Mouse (Mus musculus) urinary bladder, postnatal 14 days (tissue): ENCODE measurements around the gene Igfals.

ENCODE experiments used
- DNase-seq: peaks from one replicate; pipeline ENCODE4 v3.0.0; 2021; ENCODE audit warnings: low spot score

Gene Igfals

DNA sequence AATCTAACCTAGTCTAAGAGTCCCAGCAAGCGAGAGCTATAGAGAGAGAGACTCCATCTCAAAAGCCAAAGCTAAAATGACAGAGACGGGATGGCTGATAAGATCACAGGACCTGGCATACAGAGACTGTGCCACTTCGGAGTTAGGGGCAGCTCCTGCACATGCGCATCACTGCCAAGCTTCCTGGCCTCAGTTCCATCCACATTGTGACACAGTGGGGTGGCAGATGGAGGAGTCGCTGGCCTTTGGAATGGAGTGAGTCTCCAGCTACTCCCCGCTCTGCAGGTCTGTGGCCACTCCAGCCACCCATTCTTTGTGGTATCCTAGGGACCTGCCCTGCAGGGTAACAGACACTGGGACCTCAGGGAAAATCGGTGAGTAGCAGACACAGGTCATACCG is at the start of gene Igfals:
TSS of gene Igfals (plus strand) at position 222 of the 400 bp plus-strand sequence.
- DNase-seq = no peak

DNA sequence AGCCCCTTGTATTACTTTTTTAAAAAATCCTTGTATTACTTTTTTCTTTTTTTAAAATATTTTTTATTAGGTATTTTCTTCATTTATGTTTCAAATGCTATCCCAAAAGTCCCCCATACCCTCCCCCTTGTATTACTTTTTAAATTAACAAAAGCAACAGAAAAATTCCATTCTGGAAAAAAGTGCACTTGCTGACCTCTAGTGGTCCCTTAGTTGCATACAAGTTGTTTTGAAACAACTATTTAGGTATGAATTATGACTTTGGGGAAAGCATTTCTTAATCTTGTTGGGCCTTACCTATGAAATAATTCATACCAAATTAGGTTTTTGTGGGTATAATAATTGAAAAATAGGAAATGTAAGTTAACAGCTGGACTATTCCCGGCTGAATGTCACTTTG is 48.3 kb upstream of the Igfals start:
- no peak for DNase-seq

DNA sequence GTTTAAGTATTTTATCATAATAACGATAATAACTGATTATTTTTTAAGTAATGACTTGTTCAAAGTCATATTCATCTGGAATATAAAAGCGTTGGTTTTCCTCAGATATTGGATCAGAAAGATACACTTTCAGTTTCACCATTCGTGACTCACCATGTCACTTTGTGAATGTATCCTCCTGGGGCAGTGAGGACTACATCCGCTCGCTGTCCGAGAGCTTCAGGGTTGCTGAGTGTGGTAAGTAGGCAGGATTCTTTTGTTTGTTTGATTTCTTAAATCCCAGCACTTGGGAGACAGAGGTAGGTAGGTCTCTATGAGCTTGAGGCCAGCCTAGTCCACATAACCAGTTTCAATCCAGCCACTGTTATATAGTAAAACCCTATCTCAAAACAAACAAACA is 47.6 kb upstream of the Igfals start:
- DNase-seq = no peak

DNA sequence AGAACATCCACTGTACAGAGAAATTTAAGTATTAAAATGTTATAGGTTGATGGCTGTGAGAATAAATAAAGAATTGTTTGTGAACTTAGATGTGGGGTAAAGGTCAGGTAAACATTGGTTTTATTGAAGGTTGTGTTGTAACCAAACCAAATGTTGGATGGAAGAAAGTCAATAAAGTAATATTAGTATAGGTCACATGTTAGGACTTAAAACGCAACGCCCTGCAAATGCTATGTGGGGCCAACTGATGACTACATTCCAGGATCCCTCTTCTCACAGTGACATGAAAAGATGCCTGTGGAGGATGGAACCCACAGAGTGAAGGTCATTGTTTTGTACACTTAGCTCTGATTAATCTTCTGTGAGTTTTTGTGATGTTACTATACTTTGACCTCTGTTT is 46.3 kb upstream of the Igfals start:
- DNase-seq = no peak

DNA sequence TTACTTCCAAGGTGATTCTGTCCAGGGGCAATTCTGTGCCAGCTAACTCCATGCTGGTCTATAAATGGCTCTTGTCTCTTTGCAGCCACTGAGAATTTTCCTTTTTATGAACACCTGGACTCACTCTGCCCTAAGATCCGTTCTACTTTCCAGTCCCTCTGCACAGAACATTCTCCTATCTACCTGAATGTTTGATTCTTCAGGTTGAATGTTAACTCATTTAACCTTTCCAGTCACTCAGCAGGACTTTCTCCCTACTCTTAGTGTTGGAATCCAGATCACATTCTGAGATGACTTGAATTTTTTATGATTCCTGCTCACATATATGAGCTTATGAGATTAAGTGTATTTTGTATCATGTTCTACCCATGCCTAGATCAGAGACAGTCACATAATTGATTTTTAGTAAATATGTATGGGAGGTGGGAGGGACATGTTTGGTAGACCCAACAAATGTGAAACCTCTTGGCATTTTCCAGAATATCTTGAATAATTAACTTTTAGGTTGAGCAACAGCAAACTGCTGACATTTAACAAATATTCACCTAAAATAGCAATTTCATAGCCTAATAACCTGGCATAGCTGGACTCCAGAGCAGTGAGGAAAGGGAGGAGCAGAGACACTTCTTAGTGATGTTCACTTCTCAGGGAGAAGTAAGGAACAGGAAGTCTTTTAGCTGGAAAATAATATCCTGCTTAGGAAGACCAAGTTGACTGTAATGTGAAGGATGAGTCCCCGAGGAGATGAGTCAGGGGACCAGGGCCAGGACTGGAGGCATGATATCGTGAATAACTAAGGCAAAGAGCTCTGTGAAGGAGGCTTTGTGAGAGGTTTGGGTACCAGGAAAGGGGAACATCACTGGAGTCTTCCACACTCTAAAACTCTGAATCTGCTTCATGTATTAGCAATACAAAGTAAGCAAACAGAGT is 44.2 kb upstream of the Igfals start:
- no peak for DNase-seq

DNA sequence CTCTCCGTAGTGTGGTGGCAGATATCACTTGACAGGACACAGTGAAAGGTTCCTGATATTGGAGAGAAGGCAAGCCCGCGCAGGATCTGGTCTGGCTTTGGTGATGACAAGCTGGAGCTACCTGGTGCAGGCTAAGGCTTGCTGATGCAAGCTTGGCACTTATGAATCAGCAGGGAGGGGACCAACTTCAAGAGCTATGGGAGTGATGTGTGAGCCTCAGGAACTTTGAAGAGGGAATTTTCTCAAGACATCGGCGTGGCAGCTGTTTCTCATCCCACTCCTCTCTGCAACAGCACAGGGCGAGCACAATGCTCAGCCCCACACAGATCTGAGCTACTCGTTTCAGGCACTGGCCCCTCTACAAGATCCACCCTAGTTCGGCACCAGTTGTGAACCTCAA is 26.0 kb upstream of the Igfals start, which contains the start of gene Hagh:
TSS of gene Hagh (plus strand) at position 302 of the 400 bp plus-strand sequence.
- peak; percentile 69 for DNase-seq

DNA sequence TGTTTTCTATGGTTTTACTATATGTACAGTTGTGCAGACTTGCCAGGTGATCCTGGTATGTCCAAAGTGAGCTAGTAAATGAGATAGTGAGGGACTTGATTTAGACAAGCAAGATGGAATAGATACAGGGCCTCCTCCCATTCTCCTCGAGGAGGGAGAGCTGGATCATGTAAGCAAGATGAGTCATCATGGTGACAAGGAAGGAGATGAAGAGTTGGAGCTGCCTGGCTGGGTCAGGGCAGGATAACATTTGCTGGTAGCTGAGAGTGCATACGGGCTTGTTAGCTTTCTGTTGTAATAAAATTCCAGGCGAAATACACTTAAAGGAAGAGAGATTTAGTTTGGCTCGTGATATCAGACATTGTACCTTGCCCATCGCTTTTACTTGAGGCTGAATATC is 25.5 kb upstream of the Igfals start:
- DNase-seq = no peak

DNA sequence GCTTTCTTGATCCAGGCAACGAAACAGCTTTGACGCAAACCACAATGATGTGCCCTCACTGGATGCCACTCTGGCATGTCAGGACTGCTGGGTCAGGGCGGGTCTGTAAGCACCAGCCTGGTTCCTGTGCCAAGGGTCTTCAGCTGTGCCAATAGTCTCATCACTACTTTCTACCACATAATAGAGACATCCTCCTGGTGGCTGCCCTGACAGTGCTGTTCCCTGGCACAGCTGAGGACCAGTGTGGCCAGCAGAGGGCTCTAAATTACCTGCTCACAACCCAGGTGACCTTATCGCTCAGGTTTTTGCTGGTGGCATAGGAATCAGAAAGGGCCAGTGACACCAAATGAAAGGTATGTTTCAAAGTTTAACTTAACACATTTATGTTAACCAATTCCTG is 24.7 kb upstream of the Igfals start:
- peak; percentile 46 for DNase-seq

DNA sequence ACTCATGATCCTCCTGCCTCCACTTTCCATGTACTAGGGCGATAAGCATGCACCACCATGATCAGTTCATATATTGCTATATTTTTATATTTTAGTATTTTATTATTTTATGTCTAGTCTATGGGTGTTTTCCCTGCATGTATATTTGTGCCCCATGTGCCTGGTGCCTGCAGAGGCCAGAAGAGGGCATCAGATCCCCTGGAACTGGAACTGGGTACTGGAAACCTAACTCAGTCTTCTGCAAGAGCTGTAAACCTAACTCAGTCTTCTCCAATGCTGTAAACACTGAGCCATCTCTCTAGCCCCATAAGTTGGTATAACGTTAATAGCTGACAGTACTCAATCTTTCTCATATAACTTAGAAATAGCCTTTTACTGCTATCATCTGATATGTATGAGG is 23.2 kb upstream of the Igfals start:
- DNase-seq = no peak

DNA sequence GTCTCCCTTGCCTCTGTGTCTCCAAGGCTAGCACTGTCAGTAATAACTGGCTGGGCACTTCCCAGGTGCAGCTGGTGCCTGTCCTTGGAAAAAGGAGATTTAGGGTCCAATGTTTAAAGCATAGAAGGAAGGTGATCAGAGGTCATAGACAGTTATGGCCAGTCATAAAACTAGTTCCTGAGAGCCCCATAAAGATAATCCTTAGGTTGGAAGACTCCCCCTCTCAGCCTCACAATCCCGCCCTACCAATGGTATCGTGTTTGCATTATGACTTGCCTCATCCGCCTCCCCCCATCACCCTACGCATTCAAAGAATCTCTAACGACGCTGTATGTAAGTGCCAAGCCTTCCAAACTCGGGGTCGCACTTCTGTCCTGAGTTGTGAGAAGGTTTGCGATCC is 21.3 kb upstream of the Igfals start:
- DNase-seq = no peak

DNA sequence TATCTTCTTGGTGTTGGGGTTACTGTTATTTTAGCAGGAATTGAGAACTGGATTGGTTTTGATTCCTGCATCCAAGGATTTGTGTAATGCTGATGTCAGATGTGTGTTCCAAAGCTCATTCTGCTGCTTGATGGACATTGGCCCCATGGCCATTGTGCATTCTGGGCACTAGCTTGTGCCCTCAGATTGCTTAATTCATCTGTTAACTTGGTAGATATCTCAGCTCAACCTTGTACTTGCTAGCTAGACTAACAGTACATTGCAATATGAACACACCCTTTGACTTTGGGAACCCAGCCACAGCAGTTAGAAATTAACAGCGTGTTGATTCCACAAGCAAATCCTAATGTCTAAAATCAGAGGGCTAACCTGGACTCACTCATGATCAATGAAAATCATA is 18.4 kb upstream of the Igfals start:
- no peak for DNase-seq

DNA sequence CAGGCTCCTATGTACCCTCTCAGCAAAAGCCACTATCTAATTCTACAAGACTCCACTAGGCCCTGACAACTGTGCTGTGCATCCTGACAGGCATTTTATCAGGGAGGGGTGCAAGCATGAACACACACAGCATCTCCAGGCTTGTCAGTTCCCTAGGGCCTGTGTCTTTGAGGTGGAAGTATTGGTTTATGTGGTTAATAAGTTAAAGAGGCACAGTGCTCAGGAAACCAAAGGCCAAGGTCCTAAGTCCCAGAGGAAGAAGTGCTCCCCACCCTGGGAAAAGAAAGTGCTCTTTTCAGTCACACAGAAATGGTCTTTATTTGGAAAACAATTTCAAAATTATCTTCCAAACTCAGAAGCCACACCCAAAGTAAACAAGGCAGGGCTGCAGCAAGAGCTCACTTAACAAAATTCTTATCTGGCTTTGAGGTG is 17.2 kb upstream of the Igfals start:
- no peak for DNase-seq

DNA sequence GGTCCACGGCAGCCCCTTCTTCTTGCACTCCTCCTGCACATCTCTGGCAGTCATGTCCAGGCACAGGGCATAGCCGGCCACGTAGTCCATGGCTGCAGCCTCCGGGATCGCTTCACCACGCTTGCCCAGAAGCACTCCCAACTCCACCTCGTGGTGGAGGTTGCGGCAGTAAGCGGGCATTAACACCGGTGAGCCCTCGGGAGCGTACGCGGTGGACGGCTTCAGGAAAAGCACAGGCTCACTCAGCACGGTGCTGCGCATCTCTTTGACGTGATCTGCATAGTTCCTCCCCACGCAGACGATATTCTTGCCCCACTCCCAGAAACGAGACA is 16.1 kb upstream of the Igfals start:
- no peak for DNase-seq

DNA sequence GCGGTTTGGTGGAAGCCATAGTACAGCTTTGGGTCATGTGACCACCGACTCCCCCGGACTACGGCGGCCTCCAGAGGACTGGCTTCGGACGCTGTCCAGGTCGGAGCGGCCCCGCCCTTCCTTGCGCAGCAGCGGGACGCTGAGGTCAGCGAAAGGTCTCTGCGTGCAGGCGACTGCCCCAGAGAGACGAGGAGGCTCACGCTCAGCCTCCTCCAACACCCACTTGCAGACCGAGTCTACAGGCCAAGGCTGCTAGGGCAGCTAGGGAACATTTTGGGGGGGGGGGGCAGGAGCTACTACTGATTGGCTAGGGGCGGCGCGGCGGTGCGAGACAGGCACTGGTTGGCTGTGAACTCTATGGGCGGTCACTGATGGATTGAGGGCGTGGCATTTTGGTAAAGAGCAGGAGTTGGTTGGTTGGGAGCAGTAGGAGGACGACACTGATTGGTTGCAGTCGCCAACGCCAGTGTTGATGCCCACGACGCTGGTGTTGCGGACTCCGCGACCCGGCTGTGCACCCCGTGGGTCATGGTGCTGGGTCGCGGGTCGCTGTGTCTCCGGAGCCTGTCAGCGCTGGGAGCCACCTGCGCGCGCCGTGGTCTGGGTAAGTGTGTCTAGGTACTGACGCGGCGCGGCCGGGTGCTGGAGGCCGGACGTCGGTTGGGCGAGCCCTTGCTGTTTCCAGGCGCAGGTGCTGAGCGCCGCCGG is 15.6 kb upstream of the Igfals start, which contains the start of gene Fahd1:
TSS of gene Fahd1 (minus strand) at position 300 of the 708 bp plus-strand sequence.
- peak; percentile 96 for DNase-seq

DNA sequence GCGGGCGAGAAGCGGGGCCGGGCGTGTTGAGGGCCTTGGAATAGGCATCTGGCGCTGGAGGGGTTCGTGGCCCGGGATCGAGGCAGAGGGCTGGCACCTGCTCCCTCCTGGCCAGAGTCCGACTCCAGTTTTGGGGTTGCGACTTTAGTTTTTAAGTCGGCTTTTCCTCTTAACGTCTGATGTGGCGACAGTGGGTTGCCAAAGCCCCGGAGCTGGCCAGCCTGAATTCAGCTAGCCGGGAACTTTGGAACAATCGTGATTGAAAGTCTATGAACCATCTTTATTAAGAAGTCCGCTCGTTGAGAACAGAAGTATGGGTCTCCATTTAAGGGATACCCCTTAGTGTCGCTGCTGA is 15.0 kb upstream of the Igfals start:
- no peak for DNase-seq

DNA sequence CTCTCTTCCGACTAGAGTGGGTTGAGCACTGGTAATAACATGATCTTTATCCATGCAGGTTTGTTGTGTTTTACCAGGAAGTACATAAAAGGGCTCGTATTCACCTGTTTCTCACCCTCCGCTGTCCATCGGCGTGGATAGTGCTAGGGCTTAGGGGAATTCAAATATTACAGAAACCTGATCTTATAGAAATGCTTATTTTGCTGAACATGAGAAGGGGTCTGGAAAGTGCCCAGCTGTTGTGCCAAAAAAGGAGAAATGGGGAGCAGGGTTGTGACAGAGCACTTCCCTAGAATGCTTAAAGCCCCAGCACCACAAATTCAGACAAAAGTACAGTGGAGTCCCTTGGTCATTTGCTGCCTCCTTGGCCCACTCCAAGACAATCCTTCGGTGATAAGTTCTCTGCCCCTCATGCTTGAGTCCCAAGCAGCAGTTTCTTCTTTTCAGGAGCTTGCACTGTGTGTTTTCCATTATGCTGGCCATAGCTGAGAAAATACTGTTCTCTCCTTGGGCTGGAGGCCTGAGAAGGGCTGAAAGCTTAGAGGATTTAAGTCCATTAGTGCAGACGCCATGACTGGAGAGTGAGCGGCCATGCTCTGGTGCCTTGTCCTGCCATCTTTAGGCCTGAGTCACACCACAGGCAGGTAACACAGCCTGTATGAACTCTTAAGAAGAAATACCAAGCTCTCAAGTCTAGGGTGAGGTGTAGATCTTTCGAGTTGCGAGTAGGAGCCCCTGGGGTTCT is 14.2 kb upstream of the Igfals start:
- DNase-seq = no peak

DNA sequence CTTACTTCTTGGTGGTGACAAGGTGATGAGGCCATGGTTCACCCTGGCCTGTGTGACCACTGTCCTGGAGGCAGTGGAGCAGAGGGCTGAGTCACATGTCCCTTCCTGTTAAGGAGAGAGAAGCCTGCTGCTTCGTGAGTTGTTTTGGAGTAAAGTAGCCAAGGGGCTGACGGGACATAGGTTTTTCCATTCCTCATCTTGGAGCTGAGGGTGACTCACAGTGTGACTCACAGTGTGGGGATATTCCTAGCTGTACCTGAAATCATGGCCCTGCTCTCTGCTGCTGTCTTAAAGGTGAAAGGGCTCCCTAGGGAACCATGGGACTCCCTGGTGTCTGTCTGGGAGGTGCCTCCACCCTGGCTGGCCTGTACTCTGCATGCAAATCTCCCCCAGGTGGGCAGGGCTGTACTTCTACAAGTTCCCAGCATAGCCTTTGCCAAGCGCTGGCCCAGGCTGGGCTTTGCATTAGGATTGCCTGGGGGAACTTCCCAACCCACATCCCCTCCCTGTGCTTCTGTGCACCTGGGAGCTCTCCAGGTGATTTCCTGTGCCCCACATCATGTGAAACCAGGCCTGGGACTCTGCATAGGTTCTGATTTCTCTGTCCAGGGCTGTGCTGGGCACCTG is 9.8 kb upstream of the Igfals start:
- no peak for DNase-seq

DNA sequence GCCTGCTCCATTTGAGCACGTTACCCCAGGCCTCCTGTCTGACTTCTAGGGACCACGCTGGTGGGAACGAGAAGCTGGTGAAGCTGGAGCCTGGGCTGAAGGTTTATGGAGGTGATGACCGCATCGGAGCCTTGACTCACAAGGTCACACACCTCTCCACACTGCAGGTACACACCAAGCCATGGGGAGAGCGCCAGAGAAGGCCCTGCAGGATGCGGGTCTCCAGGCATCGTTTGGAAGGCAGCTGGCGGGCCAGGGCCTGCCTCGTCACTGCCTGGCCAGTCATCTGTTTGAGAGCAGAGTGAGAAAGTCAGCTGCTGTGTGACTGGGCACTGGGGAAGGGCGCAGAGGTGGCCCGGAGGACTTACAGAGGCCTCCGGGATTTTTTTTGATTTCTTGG is 9.2 kb upstream of the Igfals start:
- no peak for DNase-seq

DNA sequence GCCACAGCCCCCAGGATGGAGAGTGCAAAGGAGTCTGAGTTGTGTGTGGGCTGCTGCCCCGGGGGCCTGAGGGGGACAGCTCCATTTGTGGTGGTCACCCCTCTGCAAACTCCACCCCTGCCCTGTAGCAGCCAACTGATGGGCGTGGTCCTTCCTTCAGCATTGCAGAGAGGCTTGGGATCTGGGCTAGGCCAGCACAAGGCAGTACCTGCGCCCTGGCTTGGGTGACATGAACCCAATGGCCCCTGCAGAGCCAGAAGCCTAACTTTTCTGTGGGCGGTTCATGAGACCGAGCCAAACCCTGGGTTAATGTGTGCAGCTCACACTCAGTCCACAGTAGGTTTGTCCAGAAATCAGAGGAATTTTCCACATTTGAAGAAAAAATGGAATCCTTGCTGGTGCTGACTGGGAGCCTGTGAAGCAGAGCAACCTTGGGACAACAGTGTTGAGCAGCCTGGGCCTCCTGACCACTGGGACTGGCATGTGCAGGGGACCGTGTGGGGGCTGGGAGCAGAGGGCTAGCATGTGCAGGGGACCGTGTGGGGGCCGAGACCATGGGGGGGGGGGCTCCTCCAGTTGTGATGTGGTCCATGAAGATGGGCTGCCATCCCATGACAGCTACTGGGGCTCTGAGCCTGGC is 7.8 kb upstream of the Igfals start:
- DNase-seq = no peak

DNA sequence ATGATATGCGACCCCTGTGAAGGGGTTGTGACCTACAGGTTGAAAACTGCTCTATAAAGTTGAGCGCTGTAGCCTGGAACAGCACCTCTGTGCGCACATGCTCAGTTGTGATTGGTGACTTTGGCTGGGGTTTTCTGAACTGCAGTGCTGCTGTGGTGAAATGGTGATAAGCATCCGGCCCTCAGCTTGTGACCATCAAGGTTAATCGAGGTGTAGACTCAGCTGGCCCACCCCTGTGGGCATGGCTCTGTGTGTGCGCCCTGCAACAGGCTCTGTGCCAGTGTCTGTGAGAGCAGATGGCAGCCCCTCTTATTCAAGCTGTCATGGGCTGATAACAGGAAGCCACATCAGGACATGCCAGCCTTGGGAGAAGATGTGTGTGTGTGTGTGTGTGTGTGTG is 6.8 kb upstream of the Igfals start:
- DNase-seq = no peak

DNA sequence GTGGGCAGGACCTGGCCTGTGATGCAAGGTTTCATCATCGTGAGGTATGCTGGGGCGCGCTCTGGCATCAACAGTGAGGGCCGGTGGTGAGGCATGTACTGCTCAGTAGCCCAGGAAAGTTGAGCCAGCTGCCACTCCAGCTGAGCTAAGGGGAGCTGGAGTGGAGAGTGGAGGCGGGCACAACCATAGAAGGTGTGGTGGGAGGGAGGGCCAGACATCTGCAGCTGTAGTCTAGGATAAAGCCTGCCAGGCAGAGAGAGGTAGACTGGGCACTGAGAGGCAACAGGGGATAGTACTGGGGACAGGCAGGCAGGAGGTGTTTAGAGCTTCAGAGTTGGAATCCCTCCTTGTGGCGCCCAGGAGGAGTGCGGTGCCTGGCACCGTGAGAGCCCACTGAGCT is 5.7 kb upstream of the Igfals start:
- no peak for DNase-seq

DNA sequence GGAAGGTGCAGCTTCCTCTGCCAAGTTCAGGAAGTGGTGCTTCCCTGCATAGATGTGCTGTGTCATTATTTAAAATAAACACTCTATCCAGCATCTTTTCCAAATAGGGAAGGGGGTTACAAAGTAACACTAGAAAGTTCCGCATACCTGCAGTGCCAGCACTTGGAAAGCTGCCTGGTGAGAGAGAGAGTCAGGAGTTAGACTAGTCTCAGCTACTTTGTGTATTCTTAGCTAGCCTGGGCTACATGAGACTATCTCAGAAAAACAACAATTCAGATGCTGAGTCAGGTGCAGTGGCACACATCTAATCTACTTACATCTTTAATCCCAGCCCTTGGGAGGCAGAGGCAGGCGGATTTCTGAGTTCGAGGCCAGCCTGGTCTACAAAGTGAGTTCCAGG is 4.0 kb upstream of the Igfals start:
- DNase-seq = no peak
